Mouse (Mus musculus): Measurements from ENCODE around the gene Olfr504. TPM values are rescaled to one million over a fixed set of nuclear protein-coding genes. Genes with fewer than 3 reads are reported as not detected.
"Not testable (repeated sequence)": the region's sequence is repeated elsewhere in the genome, so short reads cannot be mapped to it uniquely, and the experiment has no call there.

Gene Olfr504
- not detected in 2 replicates for polyA plus RNA-seq (2014; fragmentation: Nextera tagmentation; extraction: Ambion mirVana)

- Histone ChIP-seq H3K4me2 (ENCODE audit: low read length) (no peak within 1 kb of the TSS), H3K27me3 (replicated peaks; ENCODE audit: control insufficient read depth, insufficient read depth, low read length) (no peaks in the 10 kb centered on the region), H3K4me3 (ENCODE audit: low read depth, low read length) (no peak within 1 kb of the TSS), H3K27ac (ENCODE audit: low read depth) (no peak within 1 kb of the TSS), H3K36me3 (ENCODE audit: control insufficient read depth, insufficient read depth, low read length) (no peaks in the 10 kb centered on the region), H3K9me3 (ENCODE audit: control insufficient read depth, low read length) (no peaks in the 10 kb centered on the region), H3K4me1 (replicated peaks; ENCODE audit: control insufficient read depth, insufficient read depth, low read length) (no peaks in the 10 kb centered on the region), H3K9ac (ENCODE audit: low read length) (no peak within 1 kb of the TSS)
- DNase-seq (ENCODE audit: low spot score): no peak
- no peak for ATAC-seq (replicated peaks; ENCODE audit: low FRiP score, low TSS enrichment, low read depth)
- WGBS: 85% methylated on average over 1 of the region's 1 CpGs
These were observed at the start of gene Olfr504 for GRCm38 (mm10) chr7:108565693-108566092. Gene Olfr504, minus strand, starts transcription at chr7:108565793.

- Histone ChIP-seq H3K4me1 (replicated peaks; ENCODE audit: control insufficient read depth, insufficient read depth, low read length) (no peaks in the 10 kb centered on the region), H3K9me3 (ENCODE audit: control insufficient read depth, low read length) (no peaks in the 10 kb centered on the region), H3K27me3 (replicated peaks; ENCODE audit: control insufficient read depth, insufficient read depth, low read length) (no peaks in the 10 kb centered on the region), H3K36me3 (ENCODE audit: control insufficient read depth, insufficient read depth, low read length) (no peaks in the 10 kb centered on the region), H3K4me3 (ENCODE audit: low read depth, low read length) (no peak overlapping the region), H3K27ac (ENCODE audit: low read depth) (no peak overlapping the region), H3K4me2 (ENCODE audit: low read length) (no peak overlapping the region), H3K9ac (ENCODE audit: low read length) (no peak overlapping the region)
- WGBS: 88% methylated on average over 2 of the region's 2 CpGs
- DNase-seq (ENCODE audit: low spot score): no peak
- ATAC-seq (replicated peaks; ENCODE audit: low FRiP score, low TSS enrichment, low read depth): no peak
These were observed 48.5 kb upstream of the Olfr504 start for GRCm38 (mm10) chr7:108614110-108614509.

- Histone ChIP-seq H3K4me3 (ENCODE audit: low read depth, low read length) (no peak within 1 kb of the TSS), H3K9ac (ENCODE audit: low read length) (no peak within 1 kb of the TSS), H3K4me1 (replicated peaks; ENCODE audit: control insufficient read depth, insufficient read depth, low read length) (no peaks in the 10 kb centered on the region), H3K4me2 (ENCODE audit: low read length) (no peak within 1 kb of the TSS), H3K9me3 (ENCODE audit: control insufficient read depth, low read length) (no peaks in the 10 kb centered on the region), H3K27me3 (replicated peaks; ENCODE audit: control insufficient read depth, insufficient read depth, low read length) (no peaks in the 10 kb centered on the region), H3K27ac (ENCODE audit: low read depth) (no peak within 1 kb of the TSS), H3K36me3 (ENCODE audit: control insufficient read depth, insufficient read depth, low read length) (no peaks in the 10 kb centered on the region)
- ATAC-seq (replicated peaks; ENCODE audit: low FRiP score, low TSS enrichment, low read depth) (no peak), DNase-seq (ENCODE audit: low spot score) (no peak)
These were observed 44.9 kb upstream of the Olfr504 start, which contains the start of gene Olfr506 for GRCm38 (mm10) chr7:108610487-108610886. Gene Olfr506, plus strand, starts transcription at chr7:108610787.

GRCm38 (mm10) chr7:108601916-108602315, 36.3 kb upstream of the Olfr504 start:
- H3K4me3 ChIP-seq (ENCODE audit: low read depth, low read length); ATAC-seq (replicated peaks; ENCODE audit: low FRiP score, low TSS enrichment, low read depth); DNase-seq (ENCODE audit: low spot score); H3K4me2 ChIP-seq (ENCODE audit: low read length); H3K36me3 ChIP-seq (ENCODE audit: control insufficient read depth, insufficient read depth, low read length); H3K4me1 ChIP-seq (replicated peaks; ENCODE audit: control insufficient read depth, insufficient read depth, low read length); H3K27me3 ChIP-seq (replicated peaks; ENCODE audit: control insufficient read depth, insufficient read depth, low read length); H3K9ac ChIP-seq (ENCODE audit: low read length); H3K9me3 ChIP-seq (ENCODE audit: control insufficient read depth, low read length); H3K27ac ChIP-seq (ENCODE audit: low read depth): not testable (repeated sequence)
- 77% methylated on average over 3 of the region's 3 CpGs for WGBS

- H3K27me3 ChIP-seq (replicated peaks; ENCODE audit: control insufficient read depth, insufficient read depth, low read length): no peaks in the 10 kb centered on the region
- DNase-seq (ENCODE audit: low spot score): no peak
- H3K4me3 ChIP-seq (ENCODE audit: low read depth, low read length): no peak overlapping the region
- no peak; the same call in 1 of the 2 replicates for ATAC-seq (replicated peaks; ENCODE audit: low FRiP score, low TSS enrichment, low read depth)
- H3K27ac ChIP-seq (ENCODE audit: low read depth): no peak overlapping the region
- H3K36me3 ChIP-seq (ENCODE audit: control insufficient read depth, insufficient read depth, low read length): no peaks in the 10 kb centered on the region
- H3K9me3 ChIP-seq (ENCODE audit: control insufficient read depth, low read length): no peaks in the 10 kb centered on the region
- WGBS: 89% methylated on average over 1 of the region's 1 CpGs
- H3K4me2 ChIP-seq (ENCODE audit: low read length): no peak overlapping the region
- H3K9ac ChIP-seq (ENCODE audit: low read length): no peak overlapping the region
- H3K4me1 ChIP-seq (replicated peaks; ENCODE audit: control insufficient read depth, insufficient read depth, low read length): no peaks in the 10 kb centered on the region
These were observed 24.2 kb upstream of the Olfr504 start for GRCm38 (mm10) chr7:108589797-108590196.

- H3K27me3 ChIP-seq (replicated peaks; ENCODE audit: control insufficient read depth, insufficient read depth, low read length); H3K4me2 ChIP-seq (ENCODE audit: low read length); H3K27ac ChIP-seq (ENCODE audit: low read depth); H3K4me3 ChIP-seq (ENCODE audit: low read depth, low read length); H3K36me3 ChIP-seq (ENCODE audit: control insufficient read depth, insufficient read depth, low read length); ATAC-seq (replicated peaks; ENCODE audit: low FRiP score, low TSS enrichment, low read depth); H3K9me3 ChIP-seq (ENCODE audit: control insufficient read depth, low read length); H3K9ac ChIP-seq (ENCODE audit: low read length); H3K4me1 ChIP-seq (replicated peaks; ENCODE audit: control insufficient read depth, insufficient read depth, low read length); DNase-seq (ENCODE audit: low spot score): not testable (repeated sequence)
- 58% methylated on average over 1 of the region's 1 CpGs for WGBS
These were observed 21.4 kb downstream of the Olfr504 start, which contains the start of gene Olfr503 for GRCm38 (mm10) chr7:108544227-108544626. Gene Olfr503, plus strand, starts transcription at chr7:108544527.

GRCm38 (mm10) chr7:108542416-108542815, 23.2 kb downstream of the Olfr504 start:
- no peak overlapping the region for H3K27ac ChIP-seq (ENCODE audit: low read depth)
- 86% methylated on average over 13 of the region's 13 CpGs for whole genome bisulfite sequencing

GRCm38 (mm10) chr7:108524965-108525364, 40.6 kb downstream of the Olfr504 start, which contains the start of gene Olfr502:
Gene Olfr502, minus strand, starts transcription at chr7:108525065.
- WGBS: 77% methylated on average over 1 of the region's 1 CpGs
- ATAC-seq (replicated peaks; ENCODE audit: low FRiP score, low TSS enrichment, low read depth): no peak

More at GRCm38 (mm10) chr7:108542416-108542815, 23.2 kb downstream of the Olfr504 start:
- no peak for ATAC-seq (replicated peaks; ENCODE audit: low FRiP score, low TSS enrichment, low read depth)
- H3K36me3 ChIP-seq (ENCODE audit: control insufficient read depth, insufficient read depth, low read length): no peaks in the 10 kb centered on the region
- no peaks in the 10 kb centered on the region for H3K27me3 ChIP-seq (replicated peaks; ENCODE audit: control insufficient read depth, insufficient read depth, low read length)
- H3K4me3 ChIP-seq (ENCODE audit: low read depth, low read length): no peak overlapping the region
- no peak for DNase-seq (ENCODE audit: low spot score)
- H3K9ac ChIP-seq (ENCODE audit: low read length): no peak overlapping the region
- no peak overlapping the region for H3K4me2 ChIP-seq (ENCODE audit: low read length)
- no peaks in the 10 kb centered on the region for H3K4me1 ChIP-seq (replicated peaks; ENCODE audit: control insufficient read depth, insufficient read depth, low read length)
- no peaks in the 10 kb centered on the region for H3K9me3 ChIP-seq (ENCODE audit: control insufficient read depth, low read length)

More at GRCm38 (mm10) chr7:108524965-108525364, 40.6 kb downstream of the Olfr504 start, which contains the start of gene Olfr502:
- no peaks in the 10 kb centered on the region for H3K36me3 ChIP-seq (ENCODE audit: control insufficient read depth, insufficient read depth, low read length)
- H3K9me3 ChIP-seq (ENCODE audit: control insufficient read depth, low read length): no peaks in the 10 kb centered on the region
- no peak within 1 kb of the TSS for H3K27ac ChIP-seq (ENCODE audit: low read depth)
- H3K4me2 ChIP-seq (ENCODE audit: low read length): no peak within 1 kb of the TSS
- no peak within 1 kb of the TSS for H3K4me3 ChIP-seq (ENCODE audit: low read depth, low read length)
- no peak for DNase-seq (ENCODE audit: low spot score)
- no peaks in the 10 kb centered on the region for H3K27me3 ChIP-seq (replicated peaks; ENCODE audit: control insufficient read depth, insufficient read depth, low read length)
- no peaks in the 10 kb centered on the region for H3K4me1 ChIP-seq (replicated peaks; ENCODE audit: control insufficient read depth, insufficient read depth, low read length)
- no peak within 1 kb of the TSS for H3K9ac ChIP-seq (ENCODE audit: low read length)
